Mouse (Mus musculus) heart, postnatal 0 days (tissue): ENCODE data around the gene Gm21985.

ENCODE experiments used
- CTCF ChIP-seq: IDR thresholded peaks from 2 replicates; pipeline ENCODE4 v1.5.1; 2016; ENCODE audit warnings: antibody characterized with exemption, control low read depth, low read depth
- EP300 ChIP-seq: IDR thresholded peaks from 2 replicates; pipeline ENCODE4 v1.6.1; 2016; ENCODE audit warnings: antibody characterized with exemption, low read depth

DNA sequence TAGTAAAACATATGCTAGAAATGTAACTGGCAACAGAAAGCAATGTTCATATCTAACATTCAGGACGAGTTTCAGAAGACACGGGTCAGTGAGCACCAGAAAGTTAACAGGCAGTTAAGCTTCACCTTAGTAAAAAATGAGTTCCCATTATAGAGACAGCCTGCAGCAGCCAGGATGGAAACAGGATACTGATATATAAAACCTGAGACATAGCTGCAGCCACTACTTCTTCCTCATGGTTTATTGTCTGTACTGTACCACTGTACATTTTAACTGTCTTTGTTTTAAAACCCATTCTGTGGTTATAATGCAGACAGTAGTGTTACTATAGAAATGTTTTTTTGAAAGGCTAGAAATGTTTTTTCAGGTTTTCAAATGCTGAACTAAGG is 94.7 kb downstream of the Gm21985 start:
- TF ChIP-seq CTCF, result no peak
- TF ChIP-seq EP300, result no peak
